ENCODE assay signal across 19 mouse cellular contexts in the genomic region with DNA sequence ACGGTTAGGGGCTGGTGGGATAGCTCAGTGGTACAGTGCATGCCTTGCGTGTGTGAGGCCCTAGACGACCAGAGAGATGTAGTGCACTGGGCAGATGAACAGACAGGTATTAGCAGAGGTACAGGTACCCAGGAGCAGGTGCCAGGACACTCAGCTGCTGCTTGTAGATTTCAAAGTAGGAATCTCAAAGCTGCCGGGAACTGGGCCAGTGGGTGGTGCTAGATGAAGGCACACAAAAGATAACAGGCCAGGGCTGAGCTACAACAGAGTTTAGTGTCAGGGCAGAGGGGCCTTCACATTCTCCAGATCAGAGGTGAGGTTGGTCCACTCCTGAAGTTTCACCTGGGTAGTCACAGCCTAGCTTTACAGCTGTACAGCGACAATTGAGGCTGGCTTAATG.
DNase-seq lines count a peak whose midpoint lies in the region; ATAC-seq and TF ChIP-seq lines count a peak whose summit lies in the region.
"Had no signal": no experiment of that assay in that cellular context is flagged by ENCODE, and none has a peak within 500 bp of the region (broad histone marks: within the 10 kb centered on the region; RNA-seq: fewer than 3 reads in every experiment).

No protein-coding gene starts in this region.

- no peaks in the 10 kb centered on the region for H3K36me3 ChIP-seq in forebrain, embryonic 11.5 days (ENCODE audit: control insufficient read depth, insufficient read depth, low read length)
- peaks cover 15% of the 10 kb centered on the region; the same call in 1 of the 2 replicates for H3K36me3 ChIP-seq in forebrain, postnatal 0 days (ENCODE audit: insufficient read depth)
- peaks cover 27% of the 10 kb centered on the region for H3K36me3 ChIP-seq in midbrain, embryonic 12.5 days
- H3K36me3 ChIP-seq in midbrain, embryonic 10.5 days, result peaks cover 46% of the 10 kb centered on the region
- H3K36me3 ChIP-seq in forebrain, embryonic 16.5 days (ENCODE audit: control insufficient read depth, insufficient read depth), result peaks cover 3% of the 10 kb centered on the region; the same call in 1 of the 2 replicates
- H3K36me3 ChIP-seq in midbrain, embryonic 16.5 days (ENCODE audit: control insufficient read depth, insufficient read depth, low read length), result no peaks in the 10 kb centered on the region
- H3K36me3 ChIP-seq: heart, embryonic 10.5 days; liver, embryonic 13.5 days had no signal

- no peak overlapping the region for H3K4me2 ChIP-seq in forebrain, embryonic 11.5 days (ENCODE audit: low read depth, low read length, severe bottlenecking)
- no peak overlapping the region for H3K4me2 ChIP-seq in forebrain, postnatal 0 days (ENCODE audit: low read depth)
- H3K4me2 ChIP-seq in midbrain, embryonic 12.5 days (replicated peaks), result no peak overlapping the region
- H3K4me2 ChIP-seq in forebrain, embryonic 16.5 days (ENCODE audit: low read length), result no peak overlapping the region
- no peak overlapping the region for H3K4me2 ChIP-seq in midbrain, embryonic 16.5 days (ENCODE audit: low read length)
- H3K4me2 ChIP-seq: liver, embryonic 13.5 days; lung, embryonic 14.5 days had no signal

- H3K9ac ChIP-seq in forebrain, embryonic 11.5 days (ENCODE audit: low read length), result no peak overlapping the region
- H3K9ac ChIP-seq in forebrain, postnatal 0 days, result no peak overlapping the region
- no peak overlapping the region for H3K9ac ChIP-seq in midbrain, embryonic 12.5 days (replicated peaks)
- H3K9ac ChIP-seq in forebrain, embryonic 16.5 days (replicated peaks; ENCODE audit: low read depth, low read length), result no peak overlapping the region
- no peak overlapping the region for H3K9ac ChIP-seq in midbrain, embryonic 16.5 days (ENCODE audit: low read depth, low read length)
- H3K9ac ChIP-seq: limb, embryonic 13.5 days; liver, embryonic 13.5 days; lung, embryonic 14.5 days had no signal

- H3K9me3 ChIP-seq in forebrain, embryonic 11.5 days (ENCODE audit: control insufficient read depth, low read length), result no peaks in the 10 kb centered on the region
- no peaks in the 10 kb centered on the region for H3K9me3 ChIP-seq in forebrain, postnatal 0 days (ENCODE audit: low read length)
- H3K9me3 ChIP-seq in midbrain, embryonic 12.5 days, result no peaks in the 10 kb centered on the region
- H3K9me3 ChIP-seq in midbrain, embryonic 10.5 days (replicated peaks), result no peaks in the 10 kb centered on the region
- no peaks in the 10 kb centered on the region for H3K9me3 ChIP-seq in forebrain, embryonic 16.5 days (ENCODE audit: control insufficient read depth, low read length)
- H3K9me3 ChIP-seq in midbrain, embryonic 16.5 days (replicated peaks; ENCODE audit: control insufficient read depth, low read length, poor library complexity, severe bottlenecking), result no peaks in the 10 kb centered on the region
- H3K9me3 ChIP-seq: heart, embryonic 10.5 days; limb, embryonic 13.5 days; liver, embryonic 13.5 days had no signal

- no peaks in the 10 kb centered on the region for H3K27me3 ChIP-seq in forebrain, embryonic 11.5 days (ENCODE audit: control insufficient read depth, insufficient read depth, low read length)
- H3K27me3 ChIP-seq in forebrain, postnatal 0 days (ENCODE audit: insufficient read depth, low read length), result no peaks in the 10 kb centered on the region
- H3K27me3 ChIP-seq in midbrain, embryonic 12.5 days, result no peaks in the 10 kb centered on the region
- no peaks in the 10 kb centered on the region for H3K27me3 ChIP-seq in midbrain, embryonic 10.5 days (ENCODE audit: low read depth, poor library complexity, severe bottlenecking)
- no peaks in the 10 kb centered on the region for H3K27me3 ChIP-seq in forebrain, embryonic 16.5 days (replicated peaks; ENCODE audit: control insufficient read depth, insufficient read depth, low read length)
- no peaks in the 10 kb centered on the region for H3K27me3 ChIP-seq in midbrain, embryonic 16.5 days (ENCODE audit: control insufficient read depth, insufficient read depth, low read depth, low read length)
- H3K27me3 ChIP-seq: limb, embryonic 13.5 days; liver, embryonic 13.5 days had no signal

- no peak for DNase-seq in forebrain, embryonic 11.5 days (ENCODE audit: low spot score)
- DNase-seq in forebrain, postnatal 0 days, result no peak
- no peak for DNase-seq in midbrain, embryonic 10.5 days (ENCODE audit: low spot score)
- DNase-seq in embryo, embryonic 11 days, result no peak
- no peak for DNase-seq in T-cell, adult 2 months (ENCODE audit: low spot score)
- DNase-seq: cerebellum, postnatal 36 days; gastrocnemius, postnatal 14 days; kidney, postnatal 36 days; liver, embryonic 13.5 days; lung, embryonic 14.5 days; lung, postnatal 36 days; thymus, postnatal 25 days had no signal

- H3K27ac ChIP-seq in forebrain, embryonic 11.5 days (ENCODE audit: low read depth, low read length), result no peak overlapping the region
- no peak overlapping the region; the same call in 1 of the 2 replicates for H3K27ac ChIP-seq in forebrain, postnatal 0 days (ENCODE audit: low read depth, low read length)
- H3K27ac ChIP-seq in midbrain, embryonic 12.5 days (replicated peaks), result no peak overlapping the region
- no peak overlapping the region for H3K27ac ChIP-seq in midbrain, embryonic 10.5 days (replicated peaks)
- no peak overlapping the region for H3K27ac ChIP-seq in forebrain, embryonic 16.5 days (ENCODE audit: low read length)
- no peak overlapping the region for H3K27ac ChIP-seq in midbrain, embryonic 16.5 days (ENCODE audit: low read length)
- H3K27ac ChIP-seq: heart, embryonic 10.5 days; limb, embryonic 13.5 days; liver, embryonic 13.5 days had no signal

- peaks cover 2% of the 10 kb centered on the region; the same call in 1 of the 2 replicates for H3K4me1 ChIP-seq in forebrain, embryonic 11.5 days (replicated peaks; ENCODE audit: control insufficient read depth, insufficient read depth, low read length)
- H3K4me1 ChIP-seq in forebrain, postnatal 0 days (ENCODE audit: insufficient read depth), result no peaks in the 10 kb centered on the region
- peaks cover 36% of the 10 kb centered on the region for H3K4me1 ChIP-seq in midbrain, embryonic 12.5 days
- H3K4me1 ChIP-seq in midbrain, embryonic 10.5 days, result peaks cover 17% of the 10 kb centered on the region; the same call in 1 of the 2 replicates
- peaks cover 20% of the 10 kb centered on the region for H3K4me1 ChIP-seq in forebrain, embryonic 16.5 days (replicated peaks; ENCODE audit: control insufficient read depth, insufficient read depth, low read length)
- peaks cover 37% of the 10 kb centered on the region for H3K4me1 ChIP-seq in midbrain, embryonic 16.5 days (ENCODE audit: control insufficient read depth, insufficient read depth, low read length)
- H3K4me1 ChIP-seq: liver, embryonic 13.5 days had no signal

- H3K4me3 ChIP-seq in forebrain, embryonic 11.5 days (ENCODE audit: low read depth, low read length), result no peak overlapping the region
- H3K4me3 ChIP-seq in forebrain, postnatal 0 days (ENCODE audit: low read depth, low read length), result no peak overlapping the region
- H3K4me3 ChIP-seq in midbrain, embryonic 12.5 days, result no peak overlapping the region
- H3K4me3 ChIP-seq in midbrain, embryonic 10.5 days, result no peak overlapping the region
- no peak overlapping the region for H3K4me3 ChIP-seq in forebrain, embryonic 16.5 days (replicated peaks; ENCODE audit: low read length)
- no peak overlapping the region for H3K4me3 ChIP-seq in midbrain, embryonic 16.5 days (ENCODE audit: low read depth, low read length)
- H3K4me3 ChIP-seq: heart, embryonic 10.5 days; limb, embryonic 13.5 days; liver, embryonic 13.5 days had no signal

- TF ChIP-seq CTCF in forebrain, postnatal 0 days (IDR thresholded peaks at IDR 0.05; ENCODE audit: low read depth), result no peak

- 82% methylated on average over 5 of the region's 5 CpGs for WGBS in forebrain, embryonic 11.5 days
- 65% methylated on average over 5 of the region's 5 CpGs for WGBS in forebrain, postnatal 0 days
- WGBS in midbrain, embryonic 12.5 days, result 76% methylated on average over 5 of the region's 5 CpGs
- 79% methylated on average over 5 of the region's 5 CpGs for WGBS in midbrain, embryonic 10.5 days
- WGBS in forebrain, embryonic 16.5 days, result 71% methylated on average over 5 of the region's 5 CpGs
- WGBS in midbrain, embryonic 16.5 days, result 60% methylated on average over 5 of the region's 5 CpGs

- ATAC-seq in forebrain, embryonic 11.5 days (replicated peaks; ENCODE audit: low FRiP score), result 0 out of 2 replicates have a peak, but pooled peaks have one; percentile 4
- ATAC-seq in forebrain, postnatal 0 days, result no peak
- peak; percentile 39; the same call in 1 of the 2 replicates for ATAC-seq in midbrain, embryonic 12.5 days (ENCODE audit: low FRiP score, low read depth)
- peak; percentile 14; the same call in 1 of the 2 replicates for ATAC-seq in forebrain, embryonic 16.5 days
- ATAC-seq in midbrain, embryonic 16.5 days, result peak; percentile 19; the same call in 1 of the 2 replicates
- ATAC-seq: CD4-positive, CD25-positive, alpha-beta regulatory T cell, adult 4 months; intestine, embryonic 16.5 days had no signal
